Mouse (Mus musculus) adrenal gland, postnatal 36 days (tissue): ENCODE results near the gene Pomgnt2. TPM values are rescaled to one million over a fixed set of nuclear protein-coding genes. Genes with fewer than 3 reads are reported as not detected.
A peak's percentile ranks its signal among the peaks of the same experiment; 100 is the strongest.

ENCODE experiments used
- DNase-seq, 2 experiments: peaks; one replicate each; pipeline ENCODE4 v3.0.0; 2021; ENCODE audit warnings: mixed read lengths in 1 of 2
- total RNA-seq, 2 experiments: library from RNA; stranded (reverse); gene quantifications; 2 replicates each; pipeline ENCODE4 v1.2.3; 2021

Gene Pomgnt2
- total RNA-seq, 2 experiments from 2014 or later, result 17.0 to 20.7 TPM

- DNase-seq, result no peak
Measured at GRCm38 (mm10) chr9:122013629-122014028, 16.7 kb upstream of the Pomgnt2 start.

DNA sequence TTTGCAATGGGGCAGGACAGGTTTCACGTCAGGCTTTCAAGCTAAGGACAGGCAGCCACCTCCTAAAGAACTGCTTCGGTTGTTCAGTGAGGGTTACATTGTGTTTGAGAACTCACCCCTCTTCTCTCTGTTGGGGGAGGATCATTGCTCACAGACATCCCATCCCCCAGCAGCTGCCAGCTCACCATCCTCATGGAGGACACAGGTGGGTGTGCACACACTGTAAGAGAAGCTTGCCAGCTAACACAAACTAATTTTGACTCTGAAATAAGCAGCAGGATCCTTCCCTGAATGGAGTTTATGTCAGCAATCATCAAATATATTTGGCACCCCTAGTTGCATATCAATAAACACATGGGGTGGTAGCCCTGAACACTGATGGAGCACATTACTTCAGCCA, 15.9 kb upstream of the Pomgnt2 start:
- DNase-seq, result no peak

DNA sequence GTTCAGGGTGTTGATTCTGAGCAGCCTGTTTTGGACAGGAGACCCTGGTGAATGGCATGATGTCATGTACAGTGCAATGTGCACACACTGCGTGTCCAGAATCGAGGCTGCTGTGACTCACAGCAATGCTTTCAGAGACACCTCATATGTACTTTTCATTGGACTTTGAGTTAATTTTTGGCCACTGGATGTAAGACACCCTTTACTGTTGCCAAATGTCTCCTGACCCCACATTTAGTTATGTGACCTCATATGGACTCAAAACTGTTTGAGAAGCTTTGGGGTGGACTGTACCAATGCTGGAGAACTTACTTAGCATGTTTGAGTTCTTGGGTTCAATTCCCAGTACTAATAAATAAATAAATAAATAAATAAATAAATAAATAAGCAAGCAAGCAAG, 13.8 kb upstream of the Pomgnt2 start:
- DNase-seq, result no peak

DNA sequence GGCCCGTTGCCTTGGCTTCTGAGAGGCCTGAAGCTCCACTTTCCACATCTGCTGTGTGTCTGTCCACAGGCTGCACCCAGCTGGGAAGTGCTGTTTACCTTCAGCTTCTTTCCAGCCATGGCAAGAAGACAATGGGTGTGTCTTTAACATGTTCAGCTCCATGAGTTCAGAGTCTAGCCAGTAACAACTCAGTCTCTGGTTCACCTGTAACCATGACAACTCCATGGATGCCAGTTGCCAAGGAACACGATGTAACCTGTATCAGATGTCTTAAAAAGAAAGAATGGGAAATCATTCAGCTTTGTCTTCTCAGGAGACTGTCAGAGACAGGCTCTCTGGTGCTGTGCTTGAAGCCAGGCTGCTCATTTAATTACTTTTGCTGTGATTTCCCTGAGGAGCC, 12.0 kb upstream of the Pomgnt2 start:
- DNase-seq, result no peak

GRCm38 (mm10) chr9:122006609-122007008, 9.7 kb upstream of the Pomgnt2 start:
- DNase-seq, result peak; percentile 63 to 76

DNA sequence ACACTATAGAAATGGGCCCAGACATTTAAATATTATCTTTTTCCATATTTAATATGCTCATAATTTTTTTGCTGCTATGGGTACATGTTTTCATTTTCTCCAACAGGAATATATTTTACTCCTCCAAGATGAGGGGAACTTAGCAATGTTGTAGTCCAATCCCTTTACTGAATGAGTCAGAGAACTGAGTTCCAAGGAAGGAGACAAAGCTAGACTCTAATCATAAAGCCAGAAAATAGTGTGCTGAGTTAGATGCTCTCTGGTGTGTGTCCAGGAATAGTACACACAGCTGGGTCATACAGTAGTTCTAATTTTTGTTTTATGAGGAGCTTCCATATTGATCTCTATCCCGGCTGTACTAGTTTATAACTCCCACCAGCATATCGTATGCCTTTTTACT, 9.3 kb upstream of the Pomgnt2 start:
- DNase-seq, result no peak

- no peak for DNase-seq
Measured at GRCm38 (mm10) chr9:121997978-121998377, 1.1 kb upstream of the Pomgnt2 start.

DNA sequence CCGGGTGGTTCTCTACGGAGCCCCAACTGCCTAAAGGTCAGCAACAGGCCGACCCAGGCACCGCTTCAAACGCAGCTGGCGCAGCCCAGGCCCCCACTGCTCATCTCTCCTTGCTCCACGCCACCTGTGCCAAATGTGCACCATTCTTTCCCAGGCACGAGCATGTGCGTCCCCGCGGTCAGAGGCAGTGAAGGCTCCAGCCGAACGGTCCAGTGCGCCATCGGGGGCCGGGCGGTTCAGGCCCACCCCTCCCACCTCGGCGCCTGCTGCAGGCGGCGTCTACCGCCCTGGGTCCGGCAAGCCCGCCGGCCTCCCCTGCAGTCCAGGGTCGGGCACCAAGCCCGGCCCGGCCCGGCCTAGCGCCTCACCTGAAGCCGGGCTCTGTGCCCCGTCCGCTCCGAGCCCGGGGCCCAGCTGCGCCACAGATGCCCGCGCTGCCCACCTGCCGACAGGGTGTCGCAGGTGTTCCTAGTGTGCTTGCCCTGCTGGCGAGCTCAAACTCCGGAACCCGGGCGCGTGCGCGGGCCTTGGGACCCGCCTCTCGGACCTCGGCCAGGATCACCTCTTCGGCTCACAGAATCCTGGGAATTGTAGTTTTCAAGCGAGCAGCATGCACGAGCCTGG, 1.3 kb downstream of the Pomgnt2 start:
- peak; percentile 90 to 93 for DNase-seq

DNA sequence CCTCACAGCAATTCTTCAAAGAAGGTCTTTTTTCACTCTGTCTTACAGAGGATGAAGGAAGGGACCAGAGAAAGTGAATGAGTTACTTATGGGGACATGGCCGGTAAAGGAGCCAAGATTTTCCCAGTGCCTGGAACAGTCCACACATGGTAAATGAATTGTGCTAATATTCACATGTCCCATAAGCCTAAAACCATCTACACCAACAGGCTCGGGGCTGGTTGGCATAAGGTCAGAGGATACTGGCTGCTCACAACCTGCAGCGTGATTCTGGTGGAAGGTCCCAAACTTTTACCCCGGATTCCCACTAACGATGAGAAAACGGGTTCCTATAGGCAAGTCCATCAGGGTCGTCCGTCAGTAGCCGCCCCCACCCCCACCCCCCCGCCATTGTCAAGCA, 1.8 kb downstream of the Pomgnt2 start:
- DNase-seq, result no peak

DNA sequence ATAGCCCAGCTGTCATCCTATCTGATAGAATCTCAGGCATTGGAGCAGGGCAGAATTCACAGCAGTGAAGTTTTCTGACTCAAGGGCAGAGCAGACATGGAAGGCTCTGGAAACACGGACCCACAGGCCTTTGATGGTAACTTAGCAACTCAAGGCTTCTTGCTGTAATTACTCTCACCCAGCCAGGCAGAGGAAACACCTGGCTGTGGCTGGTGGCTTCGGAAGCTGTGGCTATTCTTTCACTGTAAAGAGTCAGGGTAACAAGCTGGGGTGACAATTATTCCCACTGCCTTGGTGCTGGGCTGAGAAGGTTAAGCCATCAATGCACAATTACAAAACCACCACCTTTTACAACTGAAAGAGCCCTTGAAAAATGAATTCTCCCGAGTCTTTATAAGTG, 3.9 kb downstream of the Pomgnt2 start:
- no peak for DNase-seq

DNA sequence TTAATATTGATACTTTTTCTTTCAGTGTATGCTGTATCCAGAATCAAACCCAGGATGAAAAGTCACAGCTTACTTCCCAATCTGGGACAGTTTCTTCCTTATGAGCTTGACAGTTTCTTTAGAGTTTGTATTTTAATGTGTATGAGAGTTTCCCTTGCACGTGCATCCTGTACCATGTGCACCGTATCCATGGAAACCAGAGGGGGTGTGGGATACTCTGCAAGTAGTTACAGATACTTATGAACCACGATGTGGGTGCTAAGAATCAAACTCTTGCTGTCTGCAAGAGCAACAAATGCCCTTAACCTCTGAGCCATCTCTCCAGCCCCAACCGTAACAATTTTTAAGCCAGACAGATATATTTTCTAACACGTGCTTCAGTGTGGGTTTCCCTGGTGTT, 5.9 kb downstream of the Pomgnt2 start:
- DNase-seq, result no peak

GRCm38 (mm10) chr9:121989536-121989935, 7.4 kb downstream of the Pomgnt2 start:
- no peak for DNase-seq

GRCm38 (mm10) chr9:121988910-121989309, 8.0 kb downstream of the Pomgnt2 start:
- DNase-seq, result no peak

- DNase-seq, result peak; percentile 73 to 77
Measured at GRCm38 (mm10) chr9:121984465-121985461, 12.1 kb downstream of the Pomgnt2 start.

GRCm38 (mm10) chr9:121983504-121983903, 13.4 kb downstream of the Pomgnt2 start:
- DNase-seq, result peak; percentile 84 to 90

DNA sequence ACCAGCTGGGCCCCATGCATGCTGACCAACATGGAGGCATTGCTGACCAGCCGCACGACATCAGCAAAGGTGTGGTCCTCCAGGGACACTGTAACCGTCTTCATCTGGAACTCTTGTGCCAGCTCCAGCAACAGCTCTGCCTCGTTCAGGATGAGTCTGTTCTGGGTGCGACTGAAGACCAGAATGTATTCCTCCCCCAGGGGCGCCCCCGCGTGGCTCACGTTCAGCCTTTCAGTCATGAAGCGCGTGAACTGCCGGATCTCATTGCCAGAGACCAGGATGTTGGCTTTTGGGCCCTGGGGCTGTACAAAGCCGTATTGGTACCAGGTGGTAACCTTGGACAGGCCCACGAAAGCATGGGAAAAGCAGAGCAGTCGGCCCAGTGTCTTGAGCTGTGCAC, 14.2 kb downstream of the Pomgnt2 start:
- DNase-seq, result no peak

DNA sequence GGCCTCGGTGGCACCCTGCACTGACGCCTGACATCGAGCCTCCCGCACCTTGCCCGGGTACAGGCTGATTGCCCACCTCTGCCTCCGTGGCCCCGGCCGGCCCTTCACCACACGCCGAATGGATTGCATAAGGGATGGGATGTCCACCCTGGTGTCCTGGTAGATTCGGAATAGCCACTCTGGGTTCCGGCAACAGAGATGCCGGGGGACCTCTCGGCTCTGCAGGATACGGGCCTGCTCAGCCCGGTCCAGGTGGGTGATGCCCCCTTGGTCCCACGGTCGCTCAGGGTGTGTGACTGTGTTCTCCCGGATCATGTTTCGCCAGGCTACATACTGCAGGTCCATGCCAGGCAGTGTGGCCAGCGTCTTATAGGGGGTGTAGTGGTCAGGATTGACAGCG, 14.7 kb downstream of the Pomgnt2 start:
- DNase-seq, result no peak

DNA sequence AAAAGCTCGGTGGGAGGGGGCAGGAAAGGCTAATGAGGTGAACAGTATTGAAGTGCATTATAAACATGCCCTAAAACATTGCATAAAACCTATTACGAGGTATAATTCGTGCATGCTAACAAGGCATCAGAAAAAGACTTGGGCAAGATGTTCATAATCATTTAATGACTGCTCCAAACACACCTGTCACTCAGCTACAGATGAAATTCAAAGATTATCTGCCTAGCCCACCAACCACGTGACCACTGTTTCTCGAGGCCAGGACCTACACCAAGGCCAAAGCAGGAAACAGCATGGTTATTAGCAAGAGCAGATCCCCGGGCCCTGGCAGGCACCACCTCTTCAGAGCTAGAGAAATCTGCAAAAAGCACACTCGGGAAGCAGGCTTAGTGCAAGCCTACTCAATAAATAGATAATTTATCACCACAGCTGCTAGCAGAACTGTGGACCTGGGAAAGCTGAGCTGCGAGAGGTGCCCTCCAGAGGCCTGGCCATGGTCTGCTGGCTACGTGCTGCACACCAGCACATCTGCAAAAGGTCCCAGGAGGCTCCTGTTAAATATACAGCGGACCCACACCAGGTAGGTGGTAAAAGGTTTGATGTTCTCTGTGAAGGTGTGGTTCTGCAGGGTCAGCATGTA, 15.3 kb downstream of the Pomgnt2 start:
- no peak for DNase-seq

DNA sequence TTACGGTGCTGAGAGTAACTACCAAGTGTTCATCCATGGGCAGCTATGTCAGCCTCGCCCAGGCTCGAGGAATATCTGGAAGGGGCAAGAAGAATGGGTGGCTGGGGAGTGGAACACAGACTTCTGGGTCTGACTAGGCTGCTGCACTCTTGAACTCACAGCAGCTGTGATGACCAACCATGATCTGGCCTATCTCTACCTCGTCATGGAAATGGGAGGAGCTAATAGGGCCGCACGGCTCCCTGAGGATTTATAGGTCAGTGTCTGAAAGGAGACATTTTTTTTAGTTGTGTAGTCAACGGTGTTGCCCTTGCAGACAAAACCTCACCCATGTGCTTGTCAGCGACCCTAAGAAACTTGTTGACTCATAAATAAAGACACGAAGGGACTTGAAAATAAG, 15.9 kb downstream of the Pomgnt2 start:
- peak in 1 of 2 experiments; percentile 48 for DNase-seq

DNA sequence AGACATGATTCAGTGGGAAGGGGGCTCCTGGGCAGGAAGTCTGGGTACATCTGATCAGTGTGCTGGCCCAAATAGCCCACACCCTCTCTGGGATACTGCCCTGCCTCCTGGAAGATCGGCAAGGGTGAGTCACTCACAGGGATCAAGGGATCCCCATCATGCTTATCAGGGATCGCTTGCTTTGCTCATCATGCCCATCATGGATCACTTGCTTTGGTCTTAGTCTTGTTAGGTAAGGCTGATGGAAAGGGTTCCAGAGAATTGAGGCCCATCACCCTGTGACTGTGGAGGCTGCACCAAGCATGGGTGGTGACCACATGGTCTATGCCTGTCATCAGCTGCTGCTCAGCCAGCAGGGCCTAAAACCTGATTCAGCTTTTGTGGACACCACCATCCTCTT, 21.6 kb downstream of the Pomgnt2 start:
- DNase-seq, result no peak

DNA sequence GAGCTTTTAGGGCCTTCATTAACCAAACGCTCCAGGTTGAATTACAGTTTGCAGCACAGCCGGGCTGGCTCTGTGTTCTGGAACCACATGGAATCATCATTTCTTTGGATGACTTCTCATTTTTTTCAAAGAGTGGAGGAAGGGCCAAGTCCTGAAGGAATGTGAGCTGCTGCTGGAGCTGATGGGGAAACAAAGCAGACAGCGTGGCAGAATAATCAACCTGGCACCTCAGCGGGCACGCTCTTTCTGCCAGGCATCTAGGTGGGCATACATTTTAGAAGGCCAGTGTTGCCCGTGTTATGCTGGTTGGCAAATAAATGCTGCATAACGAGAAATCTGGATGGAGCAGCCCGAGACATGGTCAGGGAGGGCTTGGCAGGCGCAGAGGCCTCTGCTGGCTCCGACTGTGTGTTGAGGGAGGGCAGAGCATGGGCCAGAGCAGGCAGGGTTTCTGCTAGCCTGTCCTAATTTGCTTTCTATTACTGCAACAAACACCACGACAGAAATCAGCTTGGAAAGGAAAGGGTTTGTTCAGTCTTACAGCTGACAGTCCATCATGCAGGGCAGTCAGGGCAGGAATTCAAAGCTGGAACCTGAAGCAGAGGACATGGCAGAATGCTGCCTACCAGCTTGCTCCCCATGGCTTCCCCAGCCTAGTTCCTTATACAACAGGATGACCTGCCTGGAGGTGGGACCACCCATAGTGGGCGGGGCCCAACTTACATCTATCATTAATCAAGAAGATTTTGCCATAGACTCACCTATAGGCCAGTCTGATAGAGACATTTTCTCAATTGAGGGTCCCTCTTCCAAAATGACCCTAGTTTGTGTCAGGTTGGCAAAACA, 22.5 kb downstream of the Pomgnt2 start:
- no peak for DNase-seq

DNA sequence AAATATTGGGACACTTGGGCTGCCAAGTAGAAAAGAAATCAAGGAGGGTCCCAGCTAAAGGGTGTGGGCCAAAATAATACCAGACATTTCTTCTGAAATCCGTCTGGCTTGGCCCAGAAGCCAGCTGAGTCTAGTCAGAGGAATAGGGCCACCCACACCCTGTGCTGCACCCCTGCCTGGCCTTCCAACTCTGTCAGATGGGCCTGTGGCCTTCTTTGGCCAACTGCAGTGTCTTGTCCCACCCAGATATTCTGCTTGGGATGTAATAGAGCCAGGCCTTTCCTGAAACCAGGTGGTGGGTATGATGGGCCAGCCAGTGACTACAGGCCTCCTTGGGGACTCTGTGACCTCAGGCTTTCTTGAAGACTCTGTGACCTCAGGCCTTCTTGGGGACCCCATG, 23.7 kb downstream of the Pomgnt2 start:
- no peak for DNase-seq
